Mouse (Mus musculus): ENCODE data around the gene Slc28a1. TPM values are rescaled to one million over a fixed set of nuclear protein-coding genes. Genes with fewer than 3 reads are reported as not detected.

Gene Slc28a1
- polyA plus RNA-seq (2012; ENCODE audit: insufficient read depth, insufficient read length, low replicate concordance, missing spikeins) = not detected in 2 replicates

GRCm38 (mm10) chr7:81114555-81114954 is at the start of gene Slc28a1:
Slc28a1 (plus strand) TSS chr7:81114799.
- Histone ChIP-seq H3K27ac (ENCODE audit: insufficient read depth, low read depth, low read length) (no peak within 1 kb of the TSS), H3K4me1 (ENCODE audit: control insufficient read depth, insufficient read depth, low read length) (0 out of 2 replicates have a peak, but pooled peaks cover 3% of the 10 kb centered on the region), H3K4me3 (ENCODE audit: insufficient read depth, low read depth, low read length) (no peak within 1 kb of the TSS)
- 81% methylated on average over 6 of the region's 6 CpGs for WGBS
- no peak for TF ChIP-seq POLR2A (IDR thresholded peaks at IDR 0.05; ENCODE audit: insufficient read depth, low read depth, low read length)
- TF ChIP-seq CTCF (IDR thresholded peaks at IDR 0.05; ENCODE audit: insufficient read depth, low read depth, low read length) = no peak

- no peak overlapping the region for H3K27ac ChIP-seq (ENCODE audit: insufficient read depth, low read depth, low read length)
- 46% methylated on average over 6 of the region's 6 CpGs for WGBS
- H3K4me1 ChIP-seq (ENCODE audit: control insufficient read depth, insufficient read depth, low read length) = peaks cover 4% of the 10 kb centered on the region; the same call in 1 of the 2 replicates
- H3K4me3 ChIP-seq (ENCODE audit: insufficient read depth, low read depth, low read length) = no peak overlapping the region
- no peak for TF ChIP-seq CTCF (IDR thresholded peaks at IDR 0.05; ENCODE audit: insufficient read depth, low read depth, low read length)
- TF ChIP-seq POLR2A (IDR thresholded peaks at IDR 0.05; ENCODE audit: insufficient read depth, low read depth, low read length) = no peak
Observed at GRCm38 (mm10) chr7:81066714-81067113, 47.9 kb upstream of the Slc28a1 start.

GRCm38 (mm10) chr7:81072463-81072862 is 42.1 kb upstream of the Slc28a1 start:
- H3K4me3 ChIP-seq (ENCODE audit: insufficient read depth, low read depth, low read length) = no peak overlapping the region
- no peaks in the 10 kb centered on the region; the same call in 1 of the 2 replicates for H3K4me1 ChIP-seq (ENCODE audit: control insufficient read depth, insufficient read depth, low read length)
- no peak overlapping the region for H3K27ac ChIP-seq (ENCODE audit: insufficient read depth, low read depth, low read length)
- 60% methylated on average over 5 of the region's 5 CpGs for WGBS
- TF ChIP-seq CTCF (IDR thresholded peaks at IDR 0.05; ENCODE audit: insufficient read depth, low read depth, low read length) = no peak
- TF ChIP-seq POLR2A (IDR thresholded peaks at IDR 0.05; ENCODE audit: insufficient read depth, low read depth, low read length) = no peak

GRCm38 (mm10) chr7:81073273-81073672 is 41.3 kb upstream of the Slc28a1 start:
- Histone ChIP-seq H3K27ac (ENCODE audit: insufficient read depth, low read depth, low read length) (no peak overlapping the region), H3K4me1 (ENCODE audit: control insufficient read depth, insufficient read depth, low read length) (no peaks in the 10 kb centered on the region; the same call in 1 of the 2 replicates), H3K4me3 (ENCODE audit: insufficient read depth, low read depth, low read length) (no peak overlapping the region)
- no peak for TF ChIP-seq POLR2A (IDR thresholded peaks at IDR 0.05; ENCODE audit: insufficient read depth, low read depth, low read length)
- TF ChIP-seq CTCF (IDR thresholded peaks at IDR 0.05; ENCODE audit: insufficient read depth, low read depth, low read length) = no peak
- 86% methylated on average over 5 of the region's 5 CpGs for WGBS

- H3K27ac ChIP-seq (ENCODE audit: insufficient read depth, low read depth, low read length) = no peak overlapping the region
- no peak for TF ChIP-seq POLR2A (IDR thresholded peaks at IDR 0.05; ENCODE audit: insufficient read depth, low read depth, low read length)
- no peak for TF ChIP-seq CTCF (IDR thresholded peaks at IDR 0.05; ENCODE audit: insufficient read depth, low read depth, low read length)
- H3K4me1 ChIP-seq (ENCODE audit: control insufficient read depth, insufficient read depth, low read length) = no peaks in the 10 kb centered on the region; the same call in 1 of the 2 replicates
- no peak overlapping the region for H3K4me3 ChIP-seq (ENCODE audit: insufficient read depth, low read depth, low read length)
- 86% methylated on average over 9 of the region's 9 CpGs for WGBS
Observed at GRCm38 (mm10) chr7:81074546-81074945, 40.1 kb upstream of the Slc28a1 start.

DNA sequence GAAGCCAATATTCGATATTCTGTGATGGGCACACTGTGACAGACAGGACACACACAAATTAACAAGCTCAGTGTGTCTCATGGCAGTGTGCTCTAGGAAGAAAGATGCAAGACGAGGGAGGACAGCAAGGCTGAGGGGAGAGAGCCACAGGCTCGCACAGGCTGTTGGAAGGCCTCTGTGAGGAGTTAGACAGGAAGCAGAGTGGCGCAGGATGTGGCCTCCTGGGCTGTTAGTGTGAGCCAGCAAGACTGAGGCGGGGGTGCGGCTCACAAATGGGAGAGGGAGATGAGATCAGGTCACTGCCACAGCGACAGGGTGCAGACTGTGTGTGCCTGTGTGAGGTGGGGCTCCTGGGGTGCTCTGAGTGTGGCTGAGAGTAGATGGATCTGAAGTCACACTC is 39.3 kb upstream of the Slc28a1 start:
- WGBS = 83% methylated on average over 7 of the region's 7 CpGs
- Histone ChIP-seq H3K4me1 (ENCODE audit: control insufficient read depth, insufficient read depth, low read length) (no peaks in the 10 kb centered on the region; the same call in 1 of the 2 replicates), H3K27ac (ENCODE audit: insufficient read depth, low read depth, low read length) (no peak overlapping the region), H3K4me3 (ENCODE audit: insufficient read depth, low read depth, low read length) (no peak overlapping the region)
- TF ChIP-seq POLR2A (IDR thresholded peaks at IDR 0.05; ENCODE audit: insufficient read depth, low read depth, low read length) = no peak
- no peak for TF ChIP-seq CTCF (IDR thresholded peaks at IDR 0.05; ENCODE audit: insufficient read depth, low read depth, low read length)

GRCm38 (mm10) chr7:81075732-81076131 is 38.9 kb upstream of the Slc28a1 start:
- TF ChIP-seq CTCF (IDR thresholded peaks at IDR 0.05; ENCODE audit: insufficient read depth, low read depth, low read length) = no peak
- TF ChIP-seq POLR2A (IDR thresholded peaks at IDR 0.05; ENCODE audit: insufficient read depth, low read depth, low read length) = no peak

DNA sequence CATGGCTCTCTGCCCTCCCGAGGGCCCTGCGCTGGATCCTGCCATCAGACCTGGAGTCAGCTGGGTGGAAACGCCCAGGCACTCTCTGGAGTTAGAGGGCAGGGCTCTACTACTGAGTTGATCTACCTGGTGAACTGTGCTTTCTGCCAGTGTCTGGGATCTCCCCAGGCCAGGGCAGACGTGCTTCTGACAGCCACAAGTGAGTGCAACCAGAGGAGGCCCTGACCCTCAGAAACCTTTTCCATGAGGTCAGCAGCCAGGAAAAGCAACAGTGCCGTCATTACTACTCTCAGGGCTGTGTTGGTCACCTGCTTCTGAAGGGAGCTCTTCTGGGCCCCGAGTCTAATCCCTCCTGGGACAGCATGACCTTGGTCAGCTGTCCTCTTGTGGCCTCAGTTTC is 37.6 kb upstream of the Slc28a1 start:
- Histone ChIP-seq H3K4me3 (ENCODE audit: insufficient read depth, low read depth, low read length) (no peak overlapping the region), H3K4me1 (ENCODE audit: control insufficient read depth, insufficient read depth, low read length) (no peaks in the 10 kb centered on the region; the same call in 1 of the 2 replicates), H3K27ac (ENCODE audit: insufficient read depth, low read depth, low read length) (no peak overlapping the region)
- 84% methylated on average over 6 of the region's 6 CpGs for WGBS
- TF ChIP-seq CTCF (IDR thresholded peaks at IDR 0.05; ENCODE audit: insufficient read depth, low read depth, low read length) (no peak), POLR2A (IDR thresholded peaks at IDR 0.05; ENCODE audit: insufficient read depth, low read depth, low read length) (no peak)

More at GRCm38 (mm10) chr7:81075732-81076131, 38.9 kb upstream of the Slc28a1 start:
- no peaks in the 10 kb centered on the region; the same call in 1 of the 2 replicates for H3K4me1 ChIP-seq (ENCODE audit: control insufficient read depth, insufficient read depth, low read length)
- no peak overlapping the region for H3K4me3 ChIP-seq (ENCODE audit: insufficient read depth, low read depth, low read length)
- no peak overlapping the region for H3K27ac ChIP-seq (ENCODE audit: insufficient read depth, low read depth, low read length)
- 94% methylated on average over 5 of the region's 5 CpGs for WGBS

DNA sequence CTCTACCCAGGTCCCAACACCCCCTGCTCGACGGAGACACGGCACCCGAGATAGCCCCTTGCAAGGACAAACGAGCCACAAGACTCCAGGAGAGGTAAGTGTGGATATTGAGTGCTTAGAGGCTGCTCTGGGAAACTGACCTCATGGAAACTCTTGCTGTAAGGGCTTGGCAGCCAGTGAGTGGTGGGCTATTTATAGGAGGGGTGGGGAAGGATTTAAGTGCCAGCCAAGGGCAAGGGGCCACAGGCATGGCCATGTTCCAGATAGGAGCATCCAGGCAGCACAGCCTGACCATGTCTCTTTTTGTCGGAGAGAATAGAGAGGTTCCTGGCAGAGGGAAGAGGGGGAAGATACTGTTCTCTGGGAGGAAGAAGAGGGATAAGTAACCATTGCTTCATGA is 35.9 kb upstream of the Slc28a1 start:
- H3K4me1 ChIP-seq (ENCODE audit: control insufficient read depth, insufficient read depth, low read length) = no peaks in the 10 kb centered on the region
- TF ChIP-seq CTCF (IDR thresholded peaks at IDR 0.05; ENCODE audit: insufficient read depth, low read depth, low read length) (no peak), POLR2A (IDR thresholded peaks at IDR 0.05; ENCODE audit: insufficient read depth, low read depth, low read length) (no peak)
- WGBS = 84% methylated on average over 6 of the region's 6 CpGs

More for the DNA sequence above, 35.9 kb upstream of the Slc28a1 start:
- Histone ChIP-seq H3K4me3 (ENCODE audit: insufficient read depth, low read depth, low read length) (no peak overlapping the region), H3K27ac (ENCODE audit: insufficient read depth, low read depth, low read length) (no peak overlapping the region)
